Mouse (Mus musculus) kidney, adult 2 months (tissue): Measurements from ENCODE around the gene Egln3. TPM values are rescaled to one million over a fixed set of nuclear protein-coding genes. Genes with fewer than 3 reads are reported as not detected.

Experiments used
- DNase-seq: peaks from one replicate; pipeline ENCODE4 v3.0.0; 2021
- H3K27ac ChIP-seq: fragments of 200-500 bp; 2 replicates; pipeline ENCODE4 v1.5.1; 2012; ENCODE audit warnings: low read depth, low read length, control low read depth, inconsistent platforms; ENCODE audit not compliant: insufficient read depth
- H3K27me3 ChIP-seq: fragments of 200-500 bp; replicated peaks from 2 replicates; pipeline ENCODE4 v1.6.1; 2012; ENCODE audit warnings: mild to moderate bottlenecking, moderate library complexity, low read length, inconsistent platforms; ENCODE audit not compliant: control insufficient read depth, insufficient read depth
- H3K36me3 ChIP-seq: fragments of 200-500 bp; 2 replicates; pipeline ENCODE4 v1.6.1; 2012; ENCODE audit warnings: mild to moderate bottlenecking, moderate library complexity, low read length, inconsistent platforms; ENCODE audit not compliant: control insufficient read depth, insufficient read depth
- H3K4me1 ChIP-seq: fragments of 200-500 bp; 2 replicates; pipeline ENCODE4 v1.6.1; 2011; ENCODE audit warnings: low read length; ENCODE audit not compliant: control insufficient read depth, insufficient read depth
- H3K4me3 ChIP-seq: fragments of 200-500 bp; 2 replicates; pipeline ENCODE4 v1.5.1; 2011; ENCODE audit warnings: mild to moderate bottlenecking, low read depth, low read length, control low read depth; ENCODE audit not compliant: insufficient read depth
- CTCF ChIP-seq: fragments of 200-500 bp; conservative IDR thresholded peaks from 2 replicates; pipeline ENCODE4 v1.5.1; 2011; ENCODE audit warnings: low read depth, mild to moderate bottlenecking, control low read depth, low read length, moderate library complexity, mixed read lengths; ENCODE audit not compliant: insufficient read depth, insufficient read length
- POLR2A ChIP-seq: fragments of 200-500 bp; IDR thresholded peaks from one replicate; pipeline ENCODE4 v1.6.1; 2011; ENCODE audit warnings: low read depth, low read length, control low read depth
- WGBS: fragments of 180-500 bp; shearing (Covaris S2); methylation state at CpG from one replicate; pipeline ENCODE4 v1.1.7; 2018; 5-methylcytosine and 5-hydroxymethylcytosine counted together
- polyA plus RNA-seq: library from polyadenylated mRNA; depleted of rRNA; stranded (reverse); fragments of >200 nt; gene quantifications from 2 replicates; pipeline ENCODE4 v1.2.3, GENCODE M21; 2012

The Egln3 gene
- polyA plus RNA-seq, 1 experiment: 7.0 TPM

GRCm38 (mm10) chr12:54162637-54163131 lies 41.0 kb downstream of the Egln3 start:
- TF ChIP-seq CTCF (no peak), POLR2A (no peak)
- no peak overlapping the region for H3K27ac ChIP-seq
- peak; percentile 51 for DNase-seq

GRCm38 (mm10) chr12:54161468-54162202 lies 42.0 kb downstream of the Egln3 start:
- TF ChIP-seq CTCF (no peak), POLR2A (no peak)
- WGBS: 57% methylated on average over 5 of the region's 5 CpGs
- DNase-seq: no peak

More at GRCm38 (mm10) chr12:54162637-54163131, 41.0 kb downstream of the Egln3 start:
- WGBS: 7% methylated on average over 16 of the region's 16 CpGs
- H3K27me3 ChIP-seq: no peaks in the 10 kb centered on the region
- H3K4me3 ChIP-seq: peak overlapping the region; percentile 13; the same call in 1 of the 2 replicates
- H3K36me3 ChIP-seq: no peaks in the 10 kb centered on the region
- H3K4me1 ChIP-seq: no peaks in the 10 kb centered on the region

GRCm38 (mm10) chr12:54160279-54160678 lies 43.4 kb downstream of the Egln3 start:
- 60% methylated on average over 2 of the region's 2 CpGs for WGBS
- no peak for TF ChIP-seq POLR2A
- no peak for TF ChIP-seq CTCF
- Histone ChIP-seq H3K27me3 (no peaks in the 10 kb centered on the region), H3K27ac (no peak overlapping the region), H3K4me3 (no peak overlapping the region), H3K36me3 (no peaks in the 10 kb centered on the region), H3K4me1 (no peaks in the 10 kb centered on the region)
- no peak for DNase-seq

More at GRCm38 (mm10) chr12:54161468-54162202, 42.0 kb downstream of the Egln3 start:
- H3K4me1 ChIP-seq: no peaks in the 10 kb centered on the region
- H3K36me3 ChIP-seq: no peaks in the 10 kb centered on the region
- H3K4me3 ChIP-seq: no peak overlapping the region
- no peak overlapping the region for H3K27ac ChIP-seq
- no peaks in the 10 kb centered on the region for H3K27me3 ChIP-seq

DNA sequence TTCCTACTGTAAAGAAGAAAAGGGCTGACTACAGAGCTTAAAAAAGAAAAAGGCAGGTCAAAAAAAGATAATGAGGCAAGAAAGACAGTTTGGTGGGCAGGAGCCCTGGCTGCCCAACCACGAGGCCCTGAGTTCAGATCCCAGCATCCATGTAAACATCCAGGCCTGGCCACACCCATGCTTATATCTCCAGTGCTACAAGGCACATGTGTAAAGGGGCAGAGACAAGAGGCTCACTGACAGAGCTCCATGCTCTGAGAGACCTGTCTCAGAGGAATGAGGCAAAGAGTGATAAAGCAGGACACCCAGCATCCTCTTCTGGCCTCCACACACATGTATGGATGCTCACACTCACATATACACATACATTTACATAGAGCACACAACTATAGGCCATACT lies 48.9 kb downstream of the Egln3 start:
- WGBS: 78% methylated on average over 1 of the region's 1 CpGs
- Histone ChIP-seq H3K27ac (no peak overlapping the region), H3K27me3 (no peaks in the 10 kb centered on the region), H3K4me1 (no peaks in the 10 kb centered on the region), H3K36me3 (no peaks in the 10 kb centered on the region), H3K4me3 (no peak overlapping the region)
- no peak for DNase-seq
- TF ChIP-seq CTCF (no peak), POLR2A (no peak)

DNA sequence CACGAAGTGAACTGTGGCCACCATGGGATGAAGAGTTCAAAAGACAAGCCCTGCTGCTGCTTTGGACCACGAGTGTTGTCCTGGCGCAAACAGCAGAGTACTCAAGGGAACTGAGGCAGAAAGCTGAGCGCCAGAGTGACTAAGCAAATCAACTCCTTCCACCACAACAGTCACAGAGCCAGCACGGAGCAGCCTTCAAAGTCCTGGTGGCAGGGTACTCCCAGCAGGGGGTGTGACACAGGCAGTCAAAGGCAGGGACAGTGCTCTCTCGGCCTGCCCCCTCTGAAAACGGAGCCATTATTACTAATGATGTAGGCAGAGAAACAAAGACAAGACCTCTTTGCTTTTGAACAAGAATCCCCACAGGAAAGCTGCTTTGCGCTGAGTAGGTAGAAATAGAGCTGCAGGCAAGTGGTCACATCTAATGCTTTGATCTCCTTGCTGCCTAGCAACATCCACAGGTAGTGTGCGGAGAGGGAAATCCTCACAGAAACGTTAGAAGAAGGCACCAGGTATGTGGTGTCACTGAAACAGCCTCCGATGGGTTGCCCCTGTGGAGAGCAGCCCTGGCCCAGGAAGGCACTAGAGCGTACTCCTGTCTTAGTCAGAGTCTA lies 56.6 kb downstream of the Egln3 start:
- no peaks in the 10 kb centered on the region for H3K27me3 ChIP-seq
- H3K4me3 ChIP-seq: no peak overlapping the region
- H3K27ac ChIP-seq: no peak overlapping the region
- no peaks in the 10 kb centered on the region for H3K4me1 ChIP-seq
- H3K36me3 ChIP-seq: no peaks in the 10 kb centered on the region
- DNase-seq: no peak
- TF ChIP-seq CTCF (no peak), POLR2A (no peak)
- 49% methylated on average over 12 of the region's 12 CpGs for WGBS
